Comparison of ENCODE assay signal across 28 mouse cellular contexts in the genomic region with DNA sequence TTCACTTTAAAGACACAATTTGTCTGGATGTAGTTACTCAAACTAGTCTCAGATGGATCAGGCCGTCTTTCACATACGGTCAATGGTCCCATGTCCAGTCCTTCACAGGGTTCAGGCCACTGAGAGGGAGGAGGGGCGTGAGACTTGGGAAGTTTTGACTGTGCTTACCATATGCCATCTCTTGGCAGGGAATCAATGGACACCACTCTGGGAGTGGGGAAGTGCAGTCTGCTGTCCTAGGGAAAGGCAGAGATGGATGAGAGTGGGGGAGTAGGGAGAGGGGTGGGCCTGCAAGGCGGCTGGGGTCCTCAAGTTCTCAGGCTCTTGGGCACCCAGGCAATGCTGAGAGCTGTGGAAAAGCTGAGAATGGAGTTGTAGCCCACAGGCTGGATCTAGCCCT. TPM values are rescaled to one million over a fixed set of nuclear protein-coding genes. Genes with fewer than 3 reads are reported as not detected.
A peak's percentile ranks its signal among the peaks of the same experiment; 100 is the strongest.
DNase-seq lines count a peak whose midpoint lies in the region; ATAC-seq and TF ChIP-seq lines count a peak whose summit lies in the region.
"Had no signal": no experiment of that assay in that cellular context is flagged by ENCODE, and none has a peak within 500 bp of the region (broad histone marks: within the 10 kb centered on the region; RNA-seq: fewer than 3 reads in every experiment).

No protein-coding gene starts in this region.

- H3K4me2 ChIP-seq in hindbrain, postnatal 0 days (ENCODE audit: low read depth, low read length) = no peak overlapping the region
- no peak overlapping the region for H3K4me2 ChIP-seq in hindbrain, embryonic 14.5 days (replicated peaks)
- no peak overlapping the region for H3K4me2 ChIP-seq in midbrain, postnatal 0 days (ENCODE audit: low read depth, low read length, poor library complexity, severe bottlenecking)
- H3K4me2 ChIP-seq in midbrain, embryonic 14.5 days (ENCODE audit: low read length) = no peak overlapping the region
- H3K4me2 ChIP-seq: embryonic facial prominence, embryonic 15.5 days; forebrain, embryonic 13.5 days; heart, embryonic 12.5 days had no signal

- H3K9me3 ChIP-seq in hindbrain, postnatal 0 days (ENCODE audit: low read length) = no peaks in the 10 kb centered on the region
- no peaks in the 10 kb centered on the region for H3K9me3 ChIP-seq in hindbrain, embryonic 14.5 days (ENCODE audit: control insufficient read depth, low read length)
- no peaks in the 10 kb centered on the region for H3K9me3 ChIP-seq in midbrain, postnatal 0 days (ENCODE audit: low read length)
- H3K9me3 ChIP-seq in midbrain, embryonic 14.5 days (ENCODE audit: control insufficient read depth, low read length) = no peaks in the 10 kb centered on the region
- H3K9me3 ChIP-seq: embryonic facial prominence, embryonic 15.5 days; forebrain, embryonic 13.5 days; heart, embryonic 12.5 days; hindbrain, embryonic 10.5 days had no signal

- WGBS in hindbrain, postnatal 0 days = 74% methylated on average over 4 of the region's 4 CpGs
- 85% methylated on average over 4 of the region's 4 CpGs for WGBS in hindbrain, embryonic 14.5 days
- WGBS in midbrain, postnatal 0 days = 90% methylated on average over 4 of the region's 4 CpGs
- WGBS in midbrain, embryonic 14.5 days = 91% methylated on average over 4 of the region's 4 CpGs

- no peaks in the 10 kb centered on the region for H3K27me3 ChIP-seq in hindbrain, postnatal 0 days (ENCODE audit: insufficient read depth, low read length)
- H3K27me3 ChIP-seq in hindbrain, embryonic 14.5 days (ENCODE audit: control insufficient read depth, insufficient read depth, low read length) = no peaks in the 10 kb centered on the region
- H3K27me3 ChIP-seq in midbrain, postnatal 0 days (ENCODE audit: insufficient read depth, low read length) = no peaks in the 10 kb centered on the region
- H3K27me3 ChIP-seq in midbrain, embryonic 14.5 days (ENCODE audit: control insufficient read depth, insufficient read depth, low read length) = no peaks in the 10 kb centered on the region
- H3K27me3 ChIP-seq: embryonic facial prominence, embryonic 15.5 days; forebrain, embryonic 13.5 days; heart, embryonic 12.5 days had no signal

- no peak overlapping the region for H3K27ac ChIP-seq in hindbrain, postnatal 0 days
- no peak overlapping the region for H3K27ac ChIP-seq in hindbrain, embryonic 14.5 days
- H3K27ac ChIP-seq in midbrain, postnatal 0 days (ENCODE audit: low read depth, low read length) = no peak overlapping the region
- H3K27ac ChIP-seq in midbrain, embryonic 14.5 days (replicated peaks; ENCODE audit: low read depth, low read length) = no peak overlapping the region
- H3K27ac ChIP-seq: embryonic facial prominence, embryonic 15.5 days; forebrain, embryonic 13.5 days; gastrocnemius, adult 2 months; hindbrain, embryonic 10.5 days had no signal

- H3K4me3 ChIP-seq in hindbrain, postnatal 0 days (ENCODE audit: low read length) = no peak overlapping the region
- H3K4me3 ChIP-seq in hindbrain, embryonic 14.5 days (replicated peaks; ENCODE audit: low read length) = no peak overlapping the region
- H3K4me3 ChIP-seq in midbrain, postnatal 0 days (ENCODE audit: low read depth, low read length) = no peak overlapping the region
- no peak overlapping the region for H3K4me3 ChIP-seq in midbrain, embryonic 14.5 days (replicated peaks; ENCODE audit: low read depth, low read length)
- H3K4me3 ChIP-seq: embryonic facial prominence, embryonic 15.5 days; forebrain, embryonic 13.5 days; gastrocnemius, adult 2 months; heart, embryonic 12.5 days; hindbrain, embryonic 10.5 days had no signal

- DNase-seq in cerebellum, postnatal 25 days = peak; percentile 34 to 38
- DNase-seq in cerebellum, adult 18-20 months = no peak
- peak; percentile 35 for DNase-seq in hindbrain, postnatal 0 days (ENCODE audit: low spot score)
- DNase-seq in hindbrain, embryonic 14.5 days (ENCODE audit: low spot score) = no peak
- peak; percentile 17 for DNase-seq in midbrain, postnatal 0 days (ENCODE audit: low spot score)
- no peak for DNase-seq in midbrain, embryonic 14.5 days
- no peak for DNase-seq in layer of hippocampus, adult 11-12 months (ENCODE audit: low spot score)
- DNase-seq: adrenal gland, adult 8-10 months; adrenal gland, postnatal 36 days; embryo, embryonic 11 days; gastrocnemius, adult 2 months; gastrocnemius, postnatal 25 days; kidney, adult 8-10 months had no signal

- no peak overlapping the region for H3K9ac ChIP-seq in hindbrain, postnatal 0 days (replicated peaks; ENCODE audit: low read length)
- H3K9ac ChIP-seq in hindbrain, embryonic 14.5 days = no peak overlapping the region
- H3K9ac ChIP-seq in midbrain, postnatal 0 days (replicated peaks; ENCODE audit: low read length, poor library complexity, severe bottlenecking) = no peak overlapping the region
- no peak overlapping the region for H3K9ac ChIP-seq in midbrain, embryonic 14.5 days (replicated peaks; ENCODE audit: low read length)
- H3K9ac ChIP-seq: embryonic facial prominence, embryonic 15.5 days; forebrain, embryonic 13.5 days; heart, embryonic 12.5 days had no signal

- no peak for TF ChIP-seq CTCF in hindbrain, postnatal 0 days (IDR thresholded peaks at IDR 0.05; ENCODE audit: low read depth)
- TF ChIP-seq CTCF in midbrain, postnatal 0 days (IDR thresholded peaks at IDR 0.05) = no peak

- H3K4me1 ChIP-seq in hindbrain, postnatal 0 days (ENCODE audit: insufficient read depth, low read length) = no peaks in the 10 kb centered on the region
- no peaks in the 10 kb centered on the region for H3K4me1 ChIP-seq in hindbrain, embryonic 14.5 days (replicated peaks; ENCODE audit: control insufficient read depth, insufficient read depth, low read length)
- no peaks in the 10 kb centered on the region for H3K4me1 ChIP-seq in midbrain, postnatal 0 days (ENCODE audit: insufficient read depth, low read length)
- H3K4me1 ChIP-seq in midbrain, embryonic 14.5 days (ENCODE audit: control insufficient read depth, insufficient read depth, low read length) = no peaks in the 10 kb centered on the region
- H3K4me1 ChIP-seq: embryonic facial prominence, embryonic 15.5 days; forebrain, embryonic 13.5 days; heart, embryonic 12.5 days; hindbrain, embryonic 10.5 days had no signal

- ATAC-seq in hindbrain, postnatal 0 days = peak; percentile 78
- ATAC-seq in hindbrain, embryonic 14.5 days (ENCODE audit: low FRiP score) = no peak
- ATAC-seq in midbrain, postnatal 0 days (ENCODE audit: low FRiP score) = peak; percentile 41; the same call in 1 of the 2 replicates
- ATAC-seq in midbrain, embryonic 14.5 days (ENCODE audit: low FRiP score, low TSS enrichment) = no peak
- ATAC-seq: forebrain, embryonic 13.5 days; inflammation-experienced regulatory T-cells, adult 6 months; intestine, postnatal 0 days had no signal

- no peaks in the 10 kb centered on the region for H3K36me3 ChIP-seq in hindbrain, postnatal 0 days (ENCODE audit: insufficient read depth, low read length)
- H3K36me3 ChIP-seq in hindbrain, embryonic 14.5 days (replicated peaks; ENCODE audit: control insufficient read depth, insufficient read depth) = no peaks in the 10 kb centered on the region
- no peaks in the 10 kb centered on the region for H3K36me3 ChIP-seq in midbrain, postnatal 0 days (ENCODE audit: insufficient read depth, low read length)
- H3K36me3 ChIP-seq in midbrain, embryonic 14.5 days (ENCODE audit: control insufficient read depth, insufficient read depth, low read length) = no peaks in the 10 kb centered on the region
- H3K36me3 ChIP-seq: embryonic facial prominence, embryonic 15.5 days; heart, embryonic 12.5 days; hindbrain, embryonic 10.5 days had no signal

RNA-seq across cellular contexts. Expression of a gene that starts 12.5 kb away (rescaled TPM):
- total RNA-seq in hindbrain, postnatal 0 days (2014; rRNA removed) = not detected in 2 replicates
- polyA plus RNA-seq in hindbrain, postnatal 0 days (2015; fragmentation: Nextera tagmentation; extraction: Ambion mirVana) = 0.16 and 0.28 TPM in 2 replicates
- not detected in 2 replicates for polyA plus RNA-seq in hindbrain, embryonic 14.5 days (2014; fragmentation: Nextera tagmentation; extraction: Ambion mirVana)
- total RNA-seq in midbrain, postnatal 0 days (2014; rRNA removed) = not detected in 2 replicates
- not detected in 2 replicates for polyA plus RNA-seq in midbrain, postnatal 0 days (2015; fragmentation: Nextera tagmentation; extraction: Ambion mirVana)
- polyA plus RNA-seq in midbrain, embryonic 14.5 days (2014; fragmentation: Nextera tagmentation; extraction: Ambion mirVana) = not detected in 2 replicates
- total RNA-seq: adrenal gland, adult 8-10 months; adrenal gland, postnatal 36 days; common myeloid progenitor, adult 5-6 weeks; gastrocnemius, adult 2 months; gastrocnemius, postnatal 25 days; granulocyte monocyte progenitor cell, adult 5-6 weeks; heart, adult 8-10 months; heart, postnatal 25 days had no signal
- polyA plus RNA-seq: cerebellum, adult 2 months; forebrain, embryonic 13.5 days; heart, embryonic 12.5 days; heart, embryonic 16.5 days; hindbrain, embryonic 10.5 days; inflammation-experienced regulatory T-cells, adult 6 months; intestine, postnatal 0 days had no signal

RNA-seq across cellular contexts. Expression of a gene that starts 36.6 kb away (rescaled TPM):
- total RNA-seq in hindbrain, postnatal 0 days (2014; rRNA removed) = not detected in 2 replicates
- polyA plus RNA-seq in hindbrain, postnatal 0 days (2015; fragmentation: Nextera tagmentation; extraction: Ambion mirVana) = not detected in 2 replicates
- polyA plus RNA-seq in hindbrain, embryonic 14.5 days (2014; fragmentation: Nextera tagmentation; extraction: Ambion mirVana) = not detected in 2 replicates
- 0.11 TPM in 1 of 2 replicates, not detected in the other for total RNA-seq in midbrain, postnatal 0 days (2014; rRNA removed)
- polyA plus RNA-seq in midbrain, postnatal 0 days (2015; fragmentation: Nextera tagmentation; extraction: Ambion mirVana) = not detected in 2 replicates
- 1.3 TPM in 1 of 2 replicates, not detected in the other for polyA plus RNA-seq in midbrain, embryonic 14.5 days (2014; fragmentation: Nextera tagmentation; extraction: Ambion mirVana)
- total RNA-seq: ES-E14; granulocyte monocyte progenitor cell, adult 5-6 weeks had no signal
- polyA plus RNA-seq: brain, embryonic 14.5 days; cerebellum, adult 2 months; embryonic facial prominence, embryonic 11.5 days; forebrain, embryonic 13.5 days had no signal

RNA-seq across cellular contexts. Expression of a gene that starts 45.5 kb away (rescaled TPM):
- total RNA-seq in hindbrain, postnatal 0 days (2014; rRNA removed) = not detected in 2 replicates
- polyA plus RNA-seq in hindbrain, postnatal 0 days (2015; fragmentation: Nextera tagmentation; extraction: Ambion mirVana) = not detected in 2 replicates
- polyA plus RNA-seq in hindbrain, embryonic 14.5 days (2014; fragmentation: Nextera tagmentation; extraction: Ambion mirVana) = not detected in 2 replicates
- total RNA-seq in midbrain, postnatal 0 days (2014; rRNA removed) = not detected in 2 replicates
- polyA plus RNA-seq in midbrain, postnatal 0 days (2015; fragmentation: Nextera tagmentation; extraction: Ambion mirVana) = not detected in 2 replicates
- polyA plus RNA-seq in midbrain, embryonic 14.5 days (2014; fragmentation: Nextera tagmentation; extraction: Ambion mirVana) = not detected in 2 replicates
- total RNA-seq: adrenal gland, adult 8-10 months; adrenal gland, postnatal 36 days; ES-E14; gastrocnemius, adult 2 months; gastrocnemius, postnatal 25 days; heart, adult 8-10 months; heart, postnatal 25 days had no signal
- polyA plus RNA-seq: cerebellum, adult 2 months; embryonic facial prominence, embryonic 11.5 days; embryonic facial prominence, embryonic 15.5 days; forebrain, embryonic 13.5 days; heart, embryonic 16.5 days; hindbrain, embryonic 10.5 days; inflammation-experienced regulatory T-cells, adult 6 months; intestine, postnatal 0 days had no signal

RNA-seq across cellular contexts. Expression of a gene that starts 52.5 kb away (rescaled TPM):
- total RNA-seq in hindbrain, postnatal 0 days (2014; rRNA removed) = 1.4 and 1.6 TPM in 2 replicates
- polyA plus RNA-seq in hindbrain, postnatal 0 days (2015; fragmentation: Nextera tagmentation; extraction: Ambion mirVana) = 2.3 and 2.6 TPM in 2 replicates
- 0.51 and 1.2 TPM in 2 replicates for polyA plus RNA-seq in hindbrain, embryonic 14.5 days (2014; fragmentation: Nextera tagmentation; extraction: Ambion mirVana)
- total RNA-seq in midbrain, postnatal 0 days (2014; rRNA removed) = 0.99 and 1.5 TPM in 2 replicates
- polyA plus RNA-seq in midbrain, postnatal 0 days (2015; fragmentation: Nextera tagmentation; extraction: Ambion mirVana) = 0.31 and 1.4 TPM in 2 replicates
- polyA plus RNA-seq in midbrain, embryonic 14.5 days (2014; fragmentation: Nextera tagmentation; extraction: Ambion mirVana) = 2.3 TPM in 1 of 2 replicates, not detected in the other
- polyA plus RNA-seq: hindbrain, embryonic 10.5 days had no signal

RNA-seq across cellular contexts. Expression of a gene that starts 52.7 kb away (rescaled TPM):
- total RNA-seq in hindbrain, postnatal 0 days (2014; rRNA removed) = 0.68 and 2.3 TPM in 2 replicates
- 2.8 and 3.7 TPM in 2 replicates for polyA plus RNA-seq in hindbrain, postnatal 0 days (2015; fragmentation: Nextera tagmentation; extraction: Ambion mirVana)
- polyA plus RNA-seq in hindbrain, embryonic 14.5 days (2014; fragmentation: Nextera tagmentation; extraction: Ambion mirVana) = 0.99 and 1.4 TPM in 2 replicates
- total RNA-seq in midbrain, postnatal 0 days (2014; rRNA removed) = 0.19 and 0.27 TPM in 2 replicates
- 1.5 and 1.8 TPM in 2 replicates for polyA plus RNA-seq in midbrain, postnatal 0 days (2015; fragmentation: Nextera tagmentation; extraction: Ambion mirVana)
- 0.50 and 1.5 TPM in 2 replicates for polyA plus RNA-seq in midbrain, embryonic 14.5 days (2014; fragmentation: Nextera tagmentation; extraction: Ambion mirVana)

Comparison
In these comparisons a context has a peak if more than half of its experiments do, and no peak if none do; other contexts are left out.
1. DNase-seq: peak in cerebellum, postnatal 25 days (2 of 2), hindbrain, postnatal 0 days (single experiment) and midbrain, postnatal 0 days (single experiment); none in cerebellum, adult 18-20 months (0 of 2), hindbrain, embryonic 14.5 days (single experiment), midbrain, embryonic 14.5 days (single experiment) and layer of hippocampus, adult 11-12 months (single experiment).
2. ATAC-seq: peak in hindbrain, postnatal 0 days (single experiment) and midbrain, postnatal 0 days (single experiment); none in hindbrain, embryonic 14.5 days (single experiment) and midbrain, embryonic 14.5 days (single experiment).